Mouse (Mus musculus): Measurements from ENCODE around the gene Olfr1510. TPM values are rescaled to one million over a fixed set of nuclear protein-coding genes. Genes with fewer than 3 reads are reported as not detected.
A peak's percentile ranks its signal among the peaks of the same experiment; 100 is the strongest.
"Not testable (repeated sequence)": the region's sequence is repeated elsewhere in the genome, so short reads cannot be mapped to it uniquely, and the experiment has no call there.

The Olfr1510 gene
- polyA plus RNA-seq (2016; fragmentation: Nextera tagmentation; extraction: Ambion mirVana) = not detected in 2 replicates

- no peak for ATAC-seq (ENCODE audit: low FRiP score)
- no peak within 1 kb of the TSS for H3K9ac ChIP-seq
- no peak within 1 kb of the TSS for H3K4me2 ChIP-seq (replicated peaks)
- no peaks in the 10 kb centered on the region for H3K27me3 ChIP-seq
- no peaks in the 10 kb centered on the region for H3K4me1 ChIP-seq
- no peak within 1 kb of the TSS for H3K4me3 ChIP-seq
- WGBS = 87% methylated on average over 3 of the region's 3 CpGs
- H3K36me3 ChIP-seq = no peaks in the 10 kb centered on the region
- H3K27ac ChIP-seq = no peak within 1 kb of the TSS
- no peaks in the 10 kb centered on the region for H3K9me3 ChIP-seq (replicated peaks)
These were observed at the start of gene Olfr1510 for GRCm38 (mm10) chr14:52414273-52414672. TSS of gene Olfr1510 (minus strand) at chr14:52414373.

DNA sequence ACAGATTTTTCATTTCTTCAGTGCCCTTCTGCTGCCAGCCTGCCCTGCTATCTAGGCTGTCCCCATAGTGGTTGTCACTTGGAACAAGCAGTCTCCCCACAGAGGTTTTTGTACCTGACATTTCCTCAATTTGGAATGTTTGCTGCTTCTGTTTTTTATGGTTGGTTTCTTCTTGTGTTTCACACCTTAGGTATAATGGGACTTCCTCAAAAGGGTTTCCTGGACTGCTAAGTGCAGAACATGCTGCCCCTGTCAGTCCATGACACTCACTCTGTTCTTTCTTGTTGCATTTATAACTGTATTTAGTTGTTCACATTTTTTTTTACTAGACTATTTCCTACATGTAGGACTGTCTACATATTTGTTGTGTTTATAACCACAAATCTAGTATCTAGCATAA is 47.8 kb upstream of the Olfr1510 start:
- no peak for ATAC-seq (ENCODE audit: low FRiP score)

DNA sequence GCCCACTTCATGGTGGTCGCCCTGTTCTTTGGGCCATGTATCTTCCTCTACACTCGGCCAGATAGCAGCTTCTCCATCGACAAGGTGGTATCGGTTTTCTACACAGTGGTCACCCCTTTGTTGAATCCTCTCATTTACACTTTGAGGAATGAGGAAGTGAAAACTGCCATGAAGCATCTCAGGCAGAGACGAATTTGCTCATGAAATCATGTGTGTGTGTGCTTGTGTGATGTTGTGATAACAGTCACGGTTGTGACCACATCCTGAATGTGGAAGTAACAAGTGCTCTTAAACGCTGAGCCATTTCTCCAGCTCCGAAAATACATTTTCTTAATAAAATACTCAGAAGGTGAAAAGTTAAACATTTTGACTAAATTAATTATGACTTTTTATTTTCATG is 37.0 kb upstream of the Olfr1510 start:
- no peaks in the 10 kb centered on the region for H3K27me3 ChIP-seq
- WGBS = 91% methylated on average over 8 of the region's 8 CpGs
- H3K27ac ChIP-seq = no peak overlapping the region
- H3K9me3 ChIP-seq (replicated peaks) = no peaks in the 10 kb centered on the region
- no peak overlapping the region for H3K9ac ChIP-seq
- no peak for ATAC-seq (ENCODE audit: low FRiP score)
- H3K4me3 ChIP-seq = no peak overlapping the region
- no peak overlapping the region for H3K4me2 ChIP-seq (replicated peaks)
- no peaks in the 10 kb centered on the region for H3K4me1 ChIP-seq
- H3K36me3 ChIP-seq = no peaks in the 10 kb centered on the region

More for the DNA sequence above, 47.8 kb upstream of the Olfr1510 start:
- no peaks in the 10 kb centered on the region for H3K27me3 ChIP-seq
- no peak overlapping the region for H3K4me3 ChIP-seq
- no peaks in the 10 kb centered on the region; the same call in 1 of the 2 replicates for H3K9me3 ChIP-seq (replicated peaks)
- no peak overlapping the region for H3K4me2 ChIP-seq (replicated peaks)
- no peaks in the 10 kb centered on the region for H3K36me3 ChIP-seq
- no peaks in the 10 kb centered on the region for H3K4me1 ChIP-seq
- no peak overlapping the region for H3K9ac ChIP-seq
- H3K27ac ChIP-seq = no peak overlapping the region

GRCm38 (mm10) chr14:52442690-52443089 is 28.5 kb upstream of the Olfr1510 start, which contains the start of gene Olfr1509:
TSS of gene Olfr1509 (plus strand) at chr14:52442990.
- Histone ChIP-seq H3K4me1 (no peaks in the 10 kb centered on the region), H3K9ac (no peak within 1 kb of the TSS), H3K36me3 (no peaks in the 10 kb centered on the region), H3K4me3 (no peak within 1 kb of the TSS), H3K4me2 (replicated peaks) (no peak within 1 kb of the TSS), H3K27me3 (no peaks in the 10 kb centered on the region), H3K27ac (no peak within 1 kb of the TSS), H3K9me3 (replicated peaks) (no peaks in the 10 kb centered on the region)
- ATAC-seq (ENCODE audit: low FRiP score) = no peak

- H3K9me3 ChIP-seq (replicated peaks) = no peaks in the 10 kb centered on the region
- no peak overlapping the region for H3K9ac ChIP-seq
- no peak overlapping the region for H3K27ac ChIP-seq
- no peaks in the 10 kb centered on the region for H3K27me3 ChIP-seq
- H3K4me2 ChIP-seq (replicated peaks) = no peak overlapping the region
- no peaks in the 10 kb centered on the region; the same call in 1 of the 2 replicates for H3K4me1 ChIP-seq
- no peaks in the 10 kb centered on the region for H3K36me3 ChIP-seq
- H3K4me3 ChIP-seq = no peak overlapping the region
- ATAC-seq (ENCODE audit: low FRiP score) = no peak
- WGBS = 90% methylated on average over 1 of the region's 1 CpGs
These were observed 13.5 kb upstream of the Olfr1510 start for GRCm38 (mm10) chr14:52427686-52428085.

GRCm38 (mm10) chr14:52410142-52410919 is 3.8 kb downstream of the Olfr1510 start:
- H3K36me3 ChIP-seq; H3K9ac ChIP-seq; H3K4me1 ChIP-seq; H3K4me3 ChIP-seq; H3K27me3 ChIP-seq; H3K9me3 ChIP-seq (replicated peaks); H3K27ac ChIP-seq; H3K4me2 ChIP-seq (replicated peaks): not testable (repeated sequence)
- ATAC-seq (ENCODE audit: low FRiP score) = 0 out of 2 replicates have a peak, but pooled peaks have one; percentile 48
- WGBS = 79% methylated on average over 8 of the region's 10 CpGs

DNA sequence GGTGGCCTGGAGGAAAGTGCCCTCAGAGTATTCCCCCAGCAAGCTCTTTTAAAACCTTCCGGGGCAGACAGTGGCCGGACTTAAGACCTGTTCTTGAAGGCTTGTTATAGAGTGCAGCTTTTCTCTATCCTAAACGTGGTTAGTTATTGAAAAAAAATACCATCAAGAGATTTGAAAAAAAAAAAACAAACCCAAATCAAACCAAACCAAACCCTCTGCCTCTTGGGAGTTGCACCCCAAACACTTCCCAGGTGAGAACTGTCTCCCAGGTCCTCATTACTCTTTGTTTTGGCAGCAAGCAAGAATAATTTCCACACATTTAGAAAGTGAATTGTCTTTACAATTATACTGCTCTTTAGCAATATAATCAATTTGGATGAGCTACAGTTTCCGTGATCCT is 16.9 kb downstream of the Olfr1510 start, which contains the start of gene Olfr1511:
TSS of gene Olfr1511 (minus strand) at position 101 of the 400 bp plus-strand sequence.
- H3K4me1 ChIP-seq = no peaks in the 10 kb centered on the region
- H3K36me3 ChIP-seq = no peaks in the 10 kb centered on the region
- WGBS = 76% methylated on average over 4 of the region's 4 CpGs
- H3K9me3 ChIP-seq (replicated peaks) = no peaks in the 10 kb centered on the region
- H3K4me3 ChIP-seq = no peak within 1 kb of the TSS
- H3K27ac ChIP-seq = no peak within 1 kb of the TSS
- no peak within 1 kb of the TSS for H3K4me2 ChIP-seq (replicated peaks)
- ATAC-seq (ENCODE audit: low FRiP score) = no peak
- no peaks in the 10 kb centered on the region for H3K27me3 ChIP-seq
- H3K9ac ChIP-seq = no peak within 1 kb of the TSS

GRCm38 (mm10) chr14:52390084-52390848 is 23.9 kb downstream of the Olfr1510 start:
- H3K9me3 ChIP-seq (replicated peaks); H3K36me3 ChIP-seq; ATAC-seq (ENCODE audit: low FRiP score); H3K4me3 ChIP-seq; H3K9ac ChIP-seq; H3K27me3 ChIP-seq; H3K4me2 ChIP-seq (replicated peaks); H3K27ac ChIP-seq; H3K4me1 ChIP-seq: not testable (repeated sequence)
- 92% methylated on average over 9 of the region's 9 CpGs for WGBS

GRCm38 (mm10) chr14:52379068-52379467 is 35.1 kb downstream of the Olfr1510 start, which contains the start of gene Olfr1512:
TSS of gene Olfr1512 (minus strand) at chr14:52379168.
- ATAC-seq (ENCODE audit: low FRiP score) = no peak
- Histone ChIP-seq H3K27ac (no peak within 1 kb of the TSS), H3K36me3 (no peaks in the 10 kb centered on the region), H3K4me2 (replicated peaks) (no peak within 1 kb of the TSS), H3K9ac (no peak within 1 kb of the TSS), H3K4me3 (no peak within 1 kb of the TSS), H3K4me1 (no peaks in the 10 kb centered on the region), H3K9me3 (replicated peaks) (no peaks in the 10 kb centered on the region), H3K27me3 (no peaks in the 10 kb centered on the region)
- WGBS = 80% methylated on average over 2 of the region's 2 CpGs

DNA sequence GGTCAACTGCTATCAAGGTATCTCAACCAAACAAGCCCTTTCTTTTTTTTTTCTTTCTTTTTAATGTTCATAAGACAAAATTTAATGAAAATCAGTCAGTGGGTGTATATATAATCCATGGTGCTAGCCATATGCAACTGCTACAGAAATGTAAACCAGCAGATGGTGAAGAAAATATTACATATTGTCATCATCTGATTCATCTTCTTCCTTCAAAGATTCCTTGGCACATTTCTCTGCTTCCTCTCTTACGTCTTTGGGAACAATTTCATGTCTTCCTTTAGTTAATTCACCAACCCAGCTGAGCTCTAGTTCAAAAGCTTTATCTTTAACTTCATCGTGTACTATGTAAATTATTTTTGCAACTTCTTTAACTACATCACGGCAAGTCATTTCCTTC is 45.4 kb downstream of the Olfr1510 start:
- Histone ChIP-seq H3K27ac (no peak overlapping the region), H3K9ac (no peak overlapping the region), H3K4me2 (replicated peaks) (no peak overlapping the region), H3K4me3 (no peak overlapping the region), H3K4me1 (no peaks in the 10 kb centered on the region), H3K36me3 (no peaks in the 10 kb centered on the region), H3K27me3 (no peaks in the 10 kb centered on the region), H3K9me3 (replicated peaks) (no peaks in the 10 kb centered on the region)
- ATAC-seq (ENCODE audit: low FRiP score) = no peak
- 94% methylated on average over 3 of the region's 3 CpGs for whole genome bisulfite sequencing
